30 mouse cellular contexts compared by ENCODE assay signal in the genomic region with DNA sequence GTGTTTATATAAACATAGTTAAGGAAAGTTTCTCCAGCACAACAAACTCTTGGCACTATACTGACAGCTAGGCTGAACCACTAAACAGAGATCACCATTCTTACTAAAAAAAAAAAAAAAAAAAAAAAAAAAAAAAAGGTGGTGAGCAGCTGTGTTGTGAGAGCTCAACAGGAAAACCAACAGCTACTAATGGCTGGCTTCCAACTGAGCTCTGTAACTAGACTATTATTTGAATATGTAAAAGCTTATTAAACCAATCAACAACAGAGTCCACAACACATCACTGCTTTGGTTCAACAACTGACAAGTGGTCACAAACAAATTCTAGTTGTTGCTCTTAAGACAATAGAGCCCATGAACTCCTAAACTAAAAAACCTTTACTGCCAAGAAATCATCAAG. TPM values are rescaled to one million over a fixed set of nuclear protein-coding genes. Genes with fewer than 3 reads are reported as not detected.
DNase-seq lines count a peak whose midpoint lies in the region; ATAC-seq and TF ChIP-seq lines count a peak whose summit lies in the region.
"Had no signal": no experiment of that assay in that cellular context is flagged by ENCODE, and none has a peak within 500 bp of the region (broad histone marks: within the 10 kb centered on the region; RNA-seq: fewer than 3 reads in every experiment).

No protein-coding gene starts in this region.

- no peak for DNase-seq in forebrain, embryonic 11.5 days (ENCODE audit: low spot score)
- peak; percentile 5 for DNase-seq in lung, embryonic 14.5 days
- DNase-seq in lung, postnatal 25 days (ENCODE audit: low spot score): no peak
- peak; percentile 25 for DNase-seq in forebrain, postnatal 0 days
- DNase-seq: adrenal gland, adult 2 months; adrenal gland, postnatal 14 days; B cell, adult 2 months; cerebellum, adult 11-12 months; cerebellum, adult 8-10 months; cerebellum, postnatal 14 days; gastrocnemius, postnatal 10 days; gastrocnemius, postnatal 36 days; heart, adult 2 months; heart, postnatal 14 days; heart, postnatal 4 days; kidney, adult 2 months had no signal

- H3K4me3 ChIP-seq in forebrain, embryonic 13.5 days: no peak overlapping the region
- H3K4me3 ChIP-seq in forebrain, embryonic 11.5 days (ENCODE audit: low read depth, low read length): no peak overlapping the region
- no peak overlapping the region for H3K4me3 ChIP-seq in lung, embryonic 14.5 days (ENCODE audit: low read depth, low read length)
- H3K4me3 ChIP-seq in forebrain, postnatal 0 days (ENCODE audit: low read depth, low read length): no peak overlapping the region
- no peak overlapping the region for H3K4me3 ChIP-seq in hindbrain, embryonic 16.5 days (ENCODE audit: low read length)
- H3K4me3 ChIP-seq: embryonic facial prominence, embryonic 12.5 days; embryonic facial prominence, embryonic 15.5 days; heart, adult 2 months; heart, embryonic 10.5 days; heart, embryonic 13.5 days had no signal

- H3K9me3 ChIP-seq in forebrain, embryonic 13.5 days (replicated peaks): no peaks in the 10 kb centered on the region
- no peaks in the 10 kb centered on the region for H3K9me3 ChIP-seq in forebrain, embryonic 11.5 days (ENCODE audit: control insufficient read depth, low read length)
- no peaks in the 10 kb centered on the region for H3K9me3 ChIP-seq in lung, embryonic 14.5 days (ENCODE audit: low read depth, low read length)
- H3K9me3 ChIP-seq in forebrain, postnatal 0 days (ENCODE audit: low read length): no peaks in the 10 kb centered on the region
- no peaks in the 10 kb centered on the region for H3K9me3 ChIP-seq in hindbrain, embryonic 16.5 days (ENCODE audit: control insufficient read depth, low read length)
- H3K9me3 ChIP-seq: embryonic facial prominence, embryonic 12.5 days; embryonic facial prominence, embryonic 15.5 days; G1E; heart, embryonic 10.5 days; heart, embryonic 13.5 days had no signal

- H3K27me3 ChIP-seq in forebrain, embryonic 13.5 days: no peaks in the 10 kb centered on the region
- no peaks in the 10 kb centered on the region for H3K27me3 ChIP-seq in forebrain, embryonic 11.5 days (ENCODE audit: control insufficient read depth, insufficient read depth, low read length)
- no peaks in the 10 kb centered on the region for H3K27me3 ChIP-seq in lung, embryonic 14.5 days (ENCODE audit: insufficient read depth, low read length)
- no peaks in the 10 kb centered on the region for H3K27me3 ChIP-seq in forebrain, postnatal 0 days (ENCODE audit: insufficient read depth, low read length)
- H3K27me3 ChIP-seq in hindbrain, embryonic 16.5 days (replicated peaks; ENCODE audit: control insufficient read depth, insufficient read depth, low read length): no peaks in the 10 kb centered on the region
- H3K27me3 ChIP-seq: CH12.LX; embryonic facial prominence, embryonic 12.5 days; embryonic facial prominence, embryonic 15.5 days; heart, embryonic 13.5 days had no signal

- no peak for TF ChIP-seq CTCF in lung, embryonic 14.5 days (IDR thresholded peaks at IDR 0.05; ENCODE audit: low read depth)
- no peak for TF ChIP-seq CTCF in forebrain, postnatal 0 days (IDR thresholded peaks at IDR 0.05; ENCODE audit: low read depth)

- peaks cover 11% of the 10 kb centered on the region; the same call in 1 of the 2 replicates for H3K36me3 ChIP-seq in forebrain, embryonic 13.5 days (ENCODE audit: poor library complexity, severe bottlenecking)
- no peaks in the 10 kb centered on the region for H3K36me3 ChIP-seq in forebrain, embryonic 11.5 days (ENCODE audit: control insufficient read depth, insufficient read depth, low read length)
- no peaks in the 10 kb centered on the region for H3K36me3 ChIP-seq in lung, embryonic 14.5 days (ENCODE audit: insufficient read depth)
- no peaks in the 10 kb centered on the region for H3K36me3 ChIP-seq in forebrain, postnatal 0 days (ENCODE audit: insufficient read depth)
- H3K36me3 ChIP-seq in hindbrain, embryonic 16.5 days (ENCODE audit: control insufficient read depth, insufficient read depth, low read length): no peaks in the 10 kb centered on the region
- H3K36me3 ChIP-seq: embryonic facial prominence, embryonic 12.5 days had no signal

- peak; percentile 27; the same call in 1 of the 2 replicates for ATAC-seq in forebrain, embryonic 13.5 days
- ATAC-seq in forebrain, embryonic 11.5 days (replicated peaks; ENCODE audit: low FRiP score): no peak
- no peak for ATAC-seq in lung, embryonic 14.5 days (ENCODE audit: insufficient read depth)
- ATAC-seq in forebrain, postnatal 0 days: no peak
- no peak for ATAC-seq in hindbrain, embryonic 16.5 days
- ATAC-seq: intestine, postnatal 0 days had no signal

- no peak overlapping the region for H3K9ac ChIP-seq in forebrain, embryonic 13.5 days
- no peak overlapping the region for H3K9ac ChIP-seq in forebrain, embryonic 11.5 days (ENCODE audit: low read length)
- H3K9ac ChIP-seq in lung, embryonic 14.5 days: no peak overlapping the region
- H3K9ac ChIP-seq in forebrain, postnatal 0 days: no peak overlapping the region
- no peak overlapping the region for H3K9ac ChIP-seq in hindbrain, embryonic 16.5 days (ENCODE audit: low read depth, low read length)
- H3K9ac ChIP-seq: embryonic facial prominence, embryonic 12.5 days; embryonic facial prominence, embryonic 15.5 days; heart, embryonic 13.5 days; hindbrain, embryonic 14.5 days had no signal

- H3K27ac ChIP-seq in forebrain, embryonic 13.5 days: no peak overlapping the region
- H3K27ac ChIP-seq in forebrain, embryonic 11.5 days (ENCODE audit: low read depth, low read length): no peak overlapping the region
- H3K27ac ChIP-seq in lung, embryonic 14.5 days (ENCODE audit: low read depth): no peak overlapping the region
- H3K27ac ChIP-seq in forebrain, postnatal 0 days (ENCODE audit: low read depth, low read length): no peak overlapping the region
- H3K27ac ChIP-seq in hindbrain, embryonic 16.5 days (ENCODE audit: low read depth, low read length): no peak overlapping the region
- H3K27ac ChIP-seq: embryonic facial prominence, embryonic 12.5 days; embryonic facial prominence, embryonic 15.5 days; heart, adult 2 months; heart, embryonic 10.5 days; heart, embryonic 13.5 days; hindbrain, embryonic 14.5 days had no signal

- H3K4me2 ChIP-seq in forebrain, embryonic 13.5 days: no peak overlapping the region
- no peak overlapping the region for H3K4me2 ChIP-seq in forebrain, embryonic 11.5 days (ENCODE audit: low read depth, low read length, severe bottlenecking)
- H3K4me2 ChIP-seq in lung, embryonic 14.5 days: no peak overlapping the region
- H3K4me2 ChIP-seq in forebrain, postnatal 0 days (ENCODE audit: low read depth): no peak overlapping the region
- H3K4me2 ChIP-seq in hindbrain, embryonic 16.5 days (ENCODE audit: low read length): no peak overlapping the region
- H3K4me2 ChIP-seq: embryonic facial prominence, embryonic 12.5 days; embryonic facial prominence, embryonic 15.5 days; heart, embryonic 13.5 days; hindbrain, embryonic 14.5 days had no signal

- no peaks in the 10 kb centered on the region for H3K4me1 ChIP-seq in forebrain, embryonic 13.5 days
- H3K4me1 ChIP-seq in forebrain, embryonic 11.5 days (replicated peaks; ENCODE audit: control insufficient read depth, insufficient read depth, low read length): no peaks in the 10 kb centered on the region
- no peaks in the 10 kb centered on the region for H3K4me1 ChIP-seq in lung, embryonic 14.5 days (ENCODE audit: insufficient read depth)
- H3K4me1 ChIP-seq in forebrain, postnatal 0 days (ENCODE audit: insufficient read depth): no peaks in the 10 kb centered on the region
- no peaks in the 10 kb centered on the region for H3K4me1 ChIP-seq in hindbrain, embryonic 16.5 days (ENCODE audit: control insufficient read depth, insufficient read depth, low read depth, low read length)
- H3K4me1 ChIP-seq: embryonic facial prominence, embryonic 12.5 days; embryonic facial prominence, embryonic 15.5 days; heart, embryonic 10.5 days; heart, embryonic 13.5 days had no signal

RNA-seq across cellular contexts. Expression of a gene that starts 23.1 kb away (rescaled TPM):
- polyA plus RNA-seq in forebrain, embryonic 13.5 days (2015; fragmentation: Nextera tagmentation; extraction: Ambion mirVana): 0.93 TPM in 1 of 2 replicates, not detected in the other
- polyA plus RNA-seq in forebrain, embryonic 11.5 days (2014; fragmentation: Nextera tagmentation; extraction: Ambion mirVana): not detected in 2 replicates
- polyA plus RNA-seq in lung, embryonic 14.5 days (2014; fragmentation: Nextera tagmentation; extraction: Ambion mirVana): not detected in 2 replicates
- not detected in 2 replicates for total RNA-seq in forebrain, postnatal 0 days (2014; rRNA removed)
- 0.34 TPM in 1 of 2 replicates, not detected in the other for polyA plus RNA-seq in forebrain, postnatal 0 days (2015; fragmentation: Nextera tagmentation; extraction: Ambion mirVana)
- not detected in 2 replicates for polyA plus RNA-seq in hindbrain, embryonic 16.5 days (2015; fragmentation: Nextera tagmentation; extraction: Ambion mirVana)
- total RNA-seq: adrenal gland, adult 2 months; adrenal gland, postnatal 14 days; adrenal gland, postnatal 4 days; G1E; gastrocnemius, adult 18-20 months; gastrocnemius, postnatal 10 days; gastrocnemius, postnatal 36 days; heart, adult 2 months; heart, postnatal 14 days; heart, postnatal 4 days had no signal
- polyA plus RNA-seq: adrenal gland, adult 2 months; embryonic facial prominence, embryonic 12.5 days; embryonic facial prominence, embryonic 15.5 days; G1E; heart, adult 2 months; heart, embryonic 10.5 days; heart, embryonic 13.5 days; hindbrain, embryonic 11.5 days; hindbrain, embryonic 14.5 days; intestine, embryonic 14.5 days; intestine, postnatal 0 days; kidney, adult 2 months had no signal

RNA-seq across cellular contexts. Expression of a gene that starts 23.4 kb away (rescaled TPM):
- polyA plus RNA-seq in forebrain, embryonic 13.5 days (2015; fragmentation: Nextera tagmentation; extraction: Ambion mirVana): 27.3 and 27.7 TPM in 2 replicates
- 27.2 and 31.4 TPM in 2 replicates for polyA plus RNA-seq in forebrain, embryonic 11.5 days (2014; fragmentation: Nextera tagmentation; extraction: Ambion mirVana)
- polyA plus RNA-seq in lung, embryonic 14.5 days (2014; fragmentation: Nextera tagmentation; extraction: Ambion mirVana): 21.8 and 22.2 TPM in 2 replicates
- total RNA-seq in forebrain, postnatal 0 days (2014; rRNA removed): 12.3 and 13.1 TPM in 2 replicates
- polyA plus RNA-seq in forebrain, postnatal 0 days (2015; fragmentation: Nextera tagmentation; extraction: Ambion mirVana): 10.7 and 11.4 TPM in 2 replicates
- polyA plus RNA-seq in hindbrain, embryonic 16.5 days (2015; fragmentation: Nextera tagmentation; extraction: Ambion mirVana): 13.7 and 13.9 TPM in 2 replicates

Comparison
In these comparisons a context has a peak if more than half of its experiments do, and no peak if none do; other contexts are left out.
1. DNase-seq: peak in lung, embryonic 14.5 days (single experiment) and forebrain, postnatal 0 days (single experiment); none in forebrain, embryonic 11.5 days (single experiment) and lung, postnatal 25 days (single experiment).